Mouse (Mus musculus) c-Kit-positive CD71-negative TER-119-negative erythroid progenitor cells, embryonic 14.5 days (primary cell): ENCODE measurements around the gene Mxra7.
A peak's percentile ranks its signal among the peaks of the same experiment; 100 is the strongest.

ENCODE experiments used
- DNase-seq: peaks from one replicate; pipeline ENCODE4 v3.0.0-alpha.2; 2013; ENCODE audit warnings: low read depth

The Mxra7 gene

GRCm38 (mm10) chr11:116818722-116819121, 9.1 kb downstream of the Mxra7 start:
- no peak for DNase-seq

- no peak for DNase-seq
These were observed 10.3 kb downstream of the Mxra7 start for GRCm38 (mm10) chr11:116817567-116817966.

GRCm38 (mm10) chr11:116816769-116817168, 11.1 kb downstream of the Mxra7 start:
- DNase-seq = no peak

GRCm38 (mm10) chr11:116814884-116815415, 12.9 kb downstream of the Mxra7 start:
- DNase-seq = no peak

- DNase-seq = no peak
These were observed 13.6 kb downstream of the Mxra7 start for GRCm38 (mm10) chr11:116814076-116814883.

- DNase-seq = no peak
These were observed 14.2 kb downstream of the Mxra7 start for GRCm38 (mm10) chr11:116813610-116814009.

GRCm38 (mm10) chr11:116812793-116813529, 14.9 kb downstream of the Mxra7 start:
- DNase-seq = no peak

GRCm38 (mm10) chr11:116810983-116811901, 16.6 kb downstream of the Mxra7 start:
- DNase-seq = no peak

- no peak for DNase-seq
These were observed 17.3 kb downstream of the Mxra7 start for GRCm38 (mm10) chr11:116810528-116810927.

GRCm38 (mm10) chr11:116809520-116809919, 18.3 kb downstream of the Mxra7 start:
- no peak for DNase-seq

GRCm38 (mm10) chr11:116808811-116809395, 18.9 kb downstream of the Mxra7 start:
- no peak for DNase-seq

- DNase-seq = peak; percentile 84
These were observed 19.8 kb downstream of the Mxra7 start for GRCm38 (mm10) chr11:116807938-116808606.

- DNase-seq = no peak
These were observed 20.3 kb downstream of the Mxra7 start for GRCm38 (mm10) chr11:116807526-116807925.

- DNase-seq = no peak
These were observed 20.7 kb downstream of the Mxra7 start for GRCm38 (mm10) chr11:116807116-116807515.

GRCm38 (mm10) chr11:116806136-116807071, 21.4 kb downstream of the Mxra7 start:
- no peak for DNase-seq

- no peak for DNase-seq
These were observed 25.1 kb downstream of the Mxra7 start for GRCm38 (mm10) chr11:116802709-116803108.

- no peak for DNase-seq
These were observed 26.7 kb downstream of the Mxra7 start for GRCm38 (mm10) chr11:116801106-116801505.

GRCm38 (mm10) chr11:116799364-116799763, 28.5 kb downstream of the Mxra7 start:
- DNase-seq = no peak

- no peak for DNase-seq
These were observed 43.6 kb downstream of the Mxra7 start for GRCm38 (mm10) chr11:116784221-116784620.

- peak; percentile 89 for DNase-seq
These were observed 45.1 kb downstream of the Mxra7 start for GRCm38 (mm10) chr11:116782737-116783145.
